Mouse (Mus musculus) inflammation-experienced regulatory T-cells, adult 16 weeks (primary cell): ENCODE results near the gene Senp8. TPM values are rescaled to one million over a fixed set of nuclear protein-coding genes. Genes with fewer than 3 reads are reported as not detected.

Experiments
- polyA plus RNA-seq: library from polyadenylated mRNA; unstranded; fragments of 100-300 nt; shearing (Covaris generic); gene quantifications from one replicate; pipeline ENCODE4 v1.2.1, GENCODE M21; 2017

Gene Senp8
- polyA plus RNA-seq: 8.3 TPM

DNA sequence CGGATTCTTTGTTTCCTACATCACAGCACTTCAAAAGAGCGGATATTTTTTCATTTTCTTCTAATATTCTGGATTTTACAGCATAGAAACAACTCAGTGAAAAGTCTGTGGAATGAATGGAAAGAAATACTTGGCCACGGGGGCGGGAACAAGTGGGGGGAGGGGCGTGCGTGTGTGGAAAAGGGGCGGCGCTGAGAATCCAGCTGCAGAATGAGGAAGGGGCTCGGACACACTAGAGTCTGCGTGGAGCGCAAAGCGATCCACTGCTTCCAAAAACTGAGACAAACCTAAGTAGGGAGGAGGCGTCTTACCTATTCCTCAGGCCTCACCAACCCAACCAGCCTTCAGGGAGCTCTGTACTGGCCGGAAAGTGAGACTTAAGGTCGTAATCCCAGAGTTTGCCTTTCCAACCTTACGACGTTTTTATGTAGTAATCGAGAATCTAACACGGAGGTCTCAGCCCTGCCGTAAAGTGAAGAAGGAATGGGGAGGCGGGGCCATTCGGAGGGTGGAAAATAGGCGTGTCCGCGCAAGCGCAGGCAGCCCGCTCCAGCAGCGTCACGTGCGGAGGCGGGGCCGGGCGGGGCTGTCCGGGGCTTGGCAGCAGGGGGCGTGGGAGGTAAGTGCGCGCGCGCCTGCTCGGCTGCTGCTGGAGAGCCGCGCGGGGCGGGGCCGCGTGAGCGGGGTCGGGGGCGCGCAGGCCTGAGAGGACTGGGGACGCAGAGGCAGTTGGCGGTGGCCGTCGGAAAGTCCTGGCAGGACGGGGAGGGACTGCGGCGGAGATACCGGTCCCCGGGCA is at the start of gene Senp8, which contains the start of gene Myo9a:
Gene Senp8 (minus strand): TSS at position 444 of the 799 bp plus-strand sequence.
Gene Myo9a (plus strand): TSS at position 630 of the 799 bp plus-strand sequence.

Other genes with a start within 250 kb of the Senp8 start
- gene Hexa, start 211.2 kb downstream of the Senp8 start, polyA plus RNA-seq: 83.8 TPM
- 0.52 TPM for gene Tmem202, start 210.9 kb downstream of the Senp8 start, polyA plus RNA-seq
- gene Celf6, start 172.8 kb downstream of the Senp8 start, polyA plus RNA-seq: not detected
- 39.1 TPM for gene Parp6, start 133.4 kb downstream of the Senp8 start, polyA plus RNA-seq
- 1,021 TPM for gene Pkm, start 94.3 kb downstream of the Senp8 start, polyA plus RNA-seq
- gene Gramd2, start 70.6 kb downstream of the Senp8 start, polyA plus RNA-seq: not detected
- gene Myo9a, start 186 bp upstream of the Senp8 start, polyA plus RNA-seq: 32.5 TPM
- not detected for gene Nr2e3, start 209.9 kb upstream of the Senp8 start, polyA plus RNA-seq